Mouse (Mus musculus) heart, postnatal 25 days (tissue): ENCODE data around the gene Cks1b. TPM values are rescaled to one million over a fixed set of nuclear protein-coding genes. Genes with fewer than 3 reads are reported as not detected.
"Not testable (repeated sequence)": the region's sequence is repeated elsewhere in the genome, so short reads cannot be mapped to it uniquely, and the experiment has no call there.

Experiments
- DNase-seq: peaks from one replicate; pipeline ENCODE4 v3.0.0; 2022; ENCODE audit warnings: low spot score
- intact Hi-C: fragments of 180-260 bp; cut with DNase I; formaldehyde crosslinking; loops from one replicate; pipeline ENCODE4 v1.15.1; 2025
- total RNA-seq, 2 experiments: library from RNA; stranded (reverse); gene quantifications; 2 replicates each; pipeline ENCODE4 v1.2.3; 2021

The Cks1b gene
- total RNA-seq, 2 experiments from 2014 or later: 4.1 to 4.7 TPM

- DNase-seq: peak; percentile 95
- intact Hi-C loops: no loop called here
Measured at GRCm38 (mm10) chr3:89430171-89431159, 12.3 kb upstream of the Cks1b start, which contains the start of gene Pygo2. Pygo2 (plus strand) TSS chr3:89430214.

GRCm38 (mm10) chr3:89429021-89429420 is 10.8 kb upstream of the Cks1b start:
- DNase-seq, intact Hi-C loops: not testable (repeated sequence)

- no peak for DNase-seq
- intact Hi-C loops: no loop called here
Measured at GRCm38 (mm10) chr3:89425876-89426275, 7.7 kb upstream of the Cks1b start.

GRCm38 (mm10) chr3:89425141-89425525 is 7.0 kb upstream of the Cks1b start:
- intact Hi-C loops: no loop called here
- no peak for DNase-seq

- DNase-seq: no peak
- intact Hi-C loops: no loop called here
Measured at GRCm38 (mm10) chr3:89424416-89425140, 6.4 kb upstream of the Cks1b start.

GRCm38 (mm10) chr3:89422556-89423205 is 4.5 kb upstream of the Cks1b start:
- DNase-seq: no peak
- intact Hi-C loops: no loop called here

GRCm38 (mm10) chr3:89421810-89422473 is 3.8 kb upstream of the Cks1b start:
- no peak for DNase-seq
- intact Hi-C loops: no loop called here

- DNase-seq: peak; percentile 89
- intact Hi-C loops: no loop called here
Measured at GRCm38 (mm10) chr3:89421002-89421774, 3.0 kb upstream of the Cks1b start.

GRCm38 (mm10) chr3:89420421-89420820 is 2.2 kb upstream of the Cks1b start:
- no peak for DNase-seq
- intact Hi-C loops: no loop called here

- intact Hi-C loops: no loop called here
Measured at GRCm38 (mm10) chr3:89419981-89420380, 1.8 kb upstream of the Cks1b start.

GRCm38 (mm10) chr3:89419571-89419970 is 1.4 kb upstream of the Cks1b start:
- peak; percentile 65 for DNase-seq
- intact Hi-C loops: no loop called here

More at GRCm38 (mm10) chr3:89419981-89420380, 1.8 kb upstream of the Cks1b start:
- DNase-seq: no peak

GRCm38 (mm10) chr3:89418861-89419250 is 673 bp upstream of the Cks1b start:
- DNase-seq: peak; percentile 77
- intact Hi-C loops: no loop called here

- no peak for DNase-seq
- intact Hi-C loops: no loop called here
Measured at GRCm38 (mm10) chr3:89417840-89418169, 378 bp downstream of the Cks1b start.

- intact Hi-C loops: no loop called here
Measured at GRCm38 (mm10) chr3:89417131-89417530, 1.1 kb downstream of the Cks1b start.

GRCm38 (mm10) chr3:89416158-89416557 is 2.0 kb downstream of the Cks1b start:
- intact Hi-C loops: no loop called here
- DNase-seq: no peak

More at GRCm38 (mm10) chr3:89417131-89417530, 1.1 kb downstream of the Cks1b start:
- DNase-seq: no peak

GRCm38 (mm10) chr3:89411490-89412393 is 6.4 kb downstream of the Cks1b start, which contains the start of gene Flad1:
Flad1 (minus strand) TSS chr3:89411870.
- intact Hi-C loops: loop anchor here (2.0 kb wide), 1 partner anchor 15 kb away; no protein-coding TSS in a partner anchor
- peak; percentile 98 for DNase-seq

- DNase-seq: no peak
- intact Hi-C loops: no loop called here
Measured at GRCm38 (mm10) chr3:89410864-89411263, 7.3 kb downstream of the Cks1b start.

- intact Hi-C loops: no loop called here
Measured at GRCm38 (mm10) chr3:89409701-89410100, 8.5 kb downstream of the Cks1b start.

More at GRCm38 (mm10) chr3:89409701-89410100, 8.5 kb downstream of the Cks1b start:
- no peak for DNase-seq
